22 mouse cellular contexts compared by ENCODE assay signal in genomic region chr2:102980870-102981269, GRCm38 (mm10).
A peak's percentile ranks its signal among the peaks of the same experiment; 100 is the strongest.
DNase-seq lines count a peak whose midpoint lies in the region; ATAC-seq and TF ChIP-seq lines count a peak whose summit lies in the region.
"Had no signal": no experiment of that assay in that cellular context is flagged by ENCODE, and none has a peak within 500 bp of the region (broad histone marks: within the 10 kb centered on the region; RNA-seq: fewer than 3 reads in every experiment).

No protein-coding gene starts in this region.

- peak; percentile 36 for DNase-seq in heart, adult 11 months
- DNase-seq in heart, adult 8-10 months (ENCODE audit: low spot score) = no peak
- no peak for DNase-seq in cerebellum, adult 2 months
- no peak for DNase-seq in embryo, embryonic 9.5 days (ENCODE audit: extremely low spot score)
- DNase-seq in B cell, adult 2 months = no peak
- DNase-seq: adrenal gland, postnatal 10 days; cerebellum, adult 11 months; cerebellum, adult 9-10 months; cerebellum, postnatal 25 days; gastrocnemius, adult 2 months; gastrocnemius, postnatal 36 days; heart, adult 2 months; kidney, adult 11 months had no signal

- H3K36me3 ChIP-seq in macrophage (ENCODE audit: inconsistent target) = no peaks in the 10 kb centered on the region
- H3K36me3 ChIP-seq: embryonic facial prominence, embryonic 10.5 days; forebrain, embryonic 10.5 days; heart, embryonic 12.5 days; hindbrain, embryonic 10.5 days had no signal

- no peaks in the 10 kb centered on the region for H3K4me1 ChIP-seq in cerebellum, adult 2 months (ENCODE audit: control insufficient read depth, insufficient read depth, low read length)
- H3K4me1 ChIP-seq: embryonic facial prominence, embryonic 10.5 days; forebrain, embryonic 10.5 days; heart, embryonic 12.5 days; hindbrain, embryonic 10.5 days had no signal

- 54% methylated on average over 2 of the region's 2 CpGs for WGBS in macrophage (ENCODE audit: missing documents)
- WGBS in cerebellum, adult 2 months = 79% methylated on average over 2 of the region's 2 CpGs

- H3K27me3 ChIP-seq in cerebellum, adult 2 months (ENCODE audit: control insufficient read depth, insufficient read depth, low read length) = no peaks in the 10 kb centered on the region
- H3K27me3 ChIP-seq: heart, embryonic 12.5 days had no signal

- TF ChIP-seq CTCF in cerebellum, adult 2 months (IDR thresholded peaks at IDR 0.05; ENCODE audit: borderline replicate concordance, insufficient read depth, low read depth, low read length) = no peak

- ATAC-seq in activated CD4-positive, CD25-positive, alpha-beta regulatory T cell, adult 4 months = peak; percentile 27
- ATAC-seq: forebrain, embryonic 14.5 days had no signal

- no peak overlapping the region for H3K4me3 ChIP-seq in macrophage (ENCODE audit: inconsistent target)
- no peak overlapping the region for H3K4me3 ChIP-seq in cerebellum, adult 2 months (replicated peaks; ENCODE audit: insufficient read depth, low read depth, low read length)
- H3K4me3 ChIP-seq: embryonic facial prominence, embryonic 10.5 days; erythroblast, embryonic 14.5 days; forebrain, embryonic 10.5 days; gastrocnemius, adult 2 months; heart, adult 2 months; heart, embryonic 12.5 days; hindbrain, embryonic 10.5 days had no signal

- H3K27ac ChIP-seq in macrophage = peak overlapping the region; percentile 17; the same call in 1 of the 2 replicates
- H3K27ac ChIP-seq in cerebellum, adult 2 months (ENCODE audit: insufficient read depth, low read length) = no peak overlapping the region
- H3K27ac ChIP-seq: embryonic facial prominence, embryonic 10.5 days; forebrain, embryonic 10.5 days; gastrocnemius, adult 2 months; heart, adult 2 months; hindbrain, embryonic 10.5 days; hindbrain, embryonic 14.5 days had no signal

- no peak for TF ChIP-seq POLR2A in cerebellum, adult 2 months (IDR thresholded peaks at IDR 0.05; ENCODE audit: borderline replicate concordance, insufficient read depth, low read length)

- no peaks in the 10 kb centered on the region for H3K79me2 ChIP-seq in macrophage (ENCODE audit: inconsistent target)
